Mouse (Mus musculus): Measurements from ENCODE around the gene Por. TPM values are rescaled to one million over a fixed set of nuclear protein-coding genes. Genes with fewer than 3 reads are reported as not detected.

The Por gene
- polyA plus RNA-seq, 1 experiment from 2014 or later, result 99.7 TPM

GRCm38 (mm10) chr5:135657128-135657527 lies 12.7 kb upstream of the Por start:
- Histone ChIP-seq H3K4me1 (0 out of 2 replicates have a peak, but pooled peaks cover 2% of the 10 kb centered on the region), H3K9me3 (replicated peaks) (no peaks in the 10 kb centered on the region), H3K36me3 (no peaks in the 10 kb centered on the region), H3K4me3 (replicated peaks) (no peak overlapping the region), H3K27me3 (no peaks in the 10 kb centered on the region), H3K9ac (no peak overlapping the region), H3K27ac (replicated peaks) (no peak overlapping the region), H3K4me2 (replicated peaks) (no peak overlapping the region)
- WGBS, result 91% methylated on average over 5 of the region's 5 CpGs
- no peak for ATAC-seq (ENCODE audit: insufficient number of reproducible peaks, low FRiP score, low TSS enrichment, low read depth)

- no peak for ATAC-seq (ENCODE audit: insufficient number of reproducible peaks, low FRiP score, low TSS enrichment, low read depth)
- Histone ChIP-seq H3K36me3 (no peaks in the 10 kb centered on the region), H3K4me1 (0 out of 2 replicates have a peak, but pooled peaks cover 2% of the 10 kb centered on the region), H3K27me3 (no peaks in the 10 kb centered on the region), H3K9ac (no peak overlapping the region), H3K27ac (replicated peaks) (no peak overlapping the region), H3K4me2 (replicated peaks) (no peak overlapping the region), H3K9me3 (replicated peaks) (no peaks in the 10 kb centered on the region), H3K4me3 (replicated peaks) (no peak overlapping the region)
- WGBS, result 49% methylated on average over 17 of the region's 17 CpGs
Measured at GRCm38 (mm10) chr5:135657703-135658373, 12.0 kb upstream of the Por start.

DNA sequence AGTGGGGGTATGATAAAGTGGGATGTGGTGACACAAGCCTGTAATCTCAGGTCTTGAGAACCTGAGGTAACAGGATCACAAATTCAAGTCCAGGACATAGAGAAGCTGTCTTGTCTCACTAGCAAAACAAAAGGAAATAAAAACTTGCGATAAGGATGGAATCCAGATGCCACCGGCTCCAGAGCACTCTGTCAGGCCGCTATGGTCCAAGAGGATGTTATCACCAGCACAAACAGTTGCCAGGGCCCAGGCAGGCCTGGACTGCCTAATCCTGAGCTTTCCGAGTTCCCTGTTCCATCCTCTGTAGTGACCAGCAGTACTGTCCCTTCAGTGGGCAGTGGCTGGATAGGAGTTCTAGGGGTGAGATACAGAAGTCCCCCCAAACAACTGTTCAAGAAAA lies 9.9 kb upstream of the Por start:
- 0 out of 2 replicates have a peak, but pooled peaks cover 2% of the 10 kb centered on the region for H3K4me1 ChIP-seq
- no peak overlapping the region for H3K4me3 ChIP-seq (replicated peaks)
- WGBS, result 70% methylated on average over 4 of the region's 4 CpGs
- no peak for ATAC-seq (ENCODE audit: insufficient number of reproducible peaks, low FRiP score, low TSS enrichment, low read depth)
- no peak overlapping the region for H3K4me2 ChIP-seq (replicated peaks)
- no peak overlapping the region for H3K27ac ChIP-seq (replicated peaks)
- H3K27me3 ChIP-seq, result no peaks in the 10 kb centered on the region
- H3K9me3 ChIP-seq (replicated peaks), result no peaks in the 10 kb centered on the region
- H3K9ac ChIP-seq, result no peak overlapping the region
- no peaks in the 10 kb centered on the region for H3K36me3 ChIP-seq

DNA sequence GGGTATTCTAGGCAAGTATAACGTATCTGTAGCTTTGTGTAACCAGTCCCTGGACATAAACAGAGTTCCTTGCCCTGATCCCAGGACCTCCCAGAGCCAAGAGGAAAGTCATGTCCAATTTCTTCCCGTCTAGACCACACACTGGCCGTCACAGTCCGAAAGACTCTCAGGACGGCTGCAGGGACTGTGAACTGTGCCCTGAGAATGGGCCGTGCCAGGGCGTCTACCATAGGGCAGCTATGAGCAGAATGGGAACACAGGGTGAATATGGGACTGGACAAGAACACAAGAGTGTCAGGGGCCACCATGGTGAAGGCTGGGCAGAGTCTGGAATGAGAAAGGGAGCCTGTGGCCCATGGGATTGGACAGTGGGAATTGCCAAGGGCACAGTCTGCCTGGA lies 9.3 kb upstream of the Por start:
- Histone ChIP-seq H3K9me3 (replicated peaks) (no peaks in the 10 kb centered on the region), H3K27me3 (no peaks in the 10 kb centered on the region), H3K9ac (no peak overlapping the region), H3K4me2 (replicated peaks) (no peak overlapping the region), H3K36me3 (no peaks in the 10 kb centered on the region), H3K4me1 (0 out of 2 replicates have a peak, but pooled peaks cover 2% of the 10 kb centered on the region), H3K4me3 (replicated peaks) (no peak overlapping the region), H3K27ac (replicated peaks) (no peak overlapping the region)
- no peak for ATAC-seq (ENCODE audit: insufficient number of reproducible peaks, low FRiP score, low TSS enrichment, low read depth)
- 84% methylated on average over 7 of the region's 7 CpGs for WGBS

- no peak overlapping the region for H3K27ac ChIP-seq (replicated peaks)
- no peak for ATAC-seq (ENCODE audit: insufficient number of reproducible peaks, low FRiP score, low TSS enrichment, low read depth)
- WGBS, result 85% methylated on average over 5 of the region's 5 CpGs
- peaks cover 4% of the 10 kb centered on the region; the same call in 1 of the 2 replicates for H3K4me1 ChIP-seq
- H3K36me3 ChIP-seq, result no peaks in the 10 kb centered on the region
- no peak overlapping the region for H3K4me2 ChIP-seq (replicated peaks)
- H3K9me3 ChIP-seq (replicated peaks), result no peaks in the 10 kb centered on the region
- no peaks in the 10 kb centered on the region for H3K27me3 ChIP-seq
- H3K4me3 ChIP-seq (replicated peaks), result no peak overlapping the region
- no peak overlapping the region for H3K9ac ChIP-seq
Measured at GRCm38 (mm10) chr5:135666890-135667289, 2.9 kb upstream of the Por start.

- Histone ChIP-seq H3K36me3 (no peaks in the 10 kb centered on the region), H3K9ac (no peak overlapping the region), H3K4me2 (replicated peaks) (no peak overlapping the region), H3K27me3 (no peaks in the 10 kb centered on the region), H3K4me1 (peaks cover 4% of the 10 kb centered on the region; the same call in 1 of the 2 replicates), H3K4me3 (replicated peaks) (no peak overlapping the region), H3K27ac (replicated peaks) (no peak overlapping the region), H3K9me3 (replicated peaks) (no peaks in the 10 kb centered on the region)
- ATAC-seq (ENCODE audit: insufficient number of reproducible peaks, low FRiP score, low TSS enrichment, low read depth), result no peak
- 70% methylated on average over 7 of the region's 7 CpGs for WGBS
Measured at GRCm38 (mm10) chr5:135668071-135668470, 1.8 kb upstream of the Por start.

DNA sequence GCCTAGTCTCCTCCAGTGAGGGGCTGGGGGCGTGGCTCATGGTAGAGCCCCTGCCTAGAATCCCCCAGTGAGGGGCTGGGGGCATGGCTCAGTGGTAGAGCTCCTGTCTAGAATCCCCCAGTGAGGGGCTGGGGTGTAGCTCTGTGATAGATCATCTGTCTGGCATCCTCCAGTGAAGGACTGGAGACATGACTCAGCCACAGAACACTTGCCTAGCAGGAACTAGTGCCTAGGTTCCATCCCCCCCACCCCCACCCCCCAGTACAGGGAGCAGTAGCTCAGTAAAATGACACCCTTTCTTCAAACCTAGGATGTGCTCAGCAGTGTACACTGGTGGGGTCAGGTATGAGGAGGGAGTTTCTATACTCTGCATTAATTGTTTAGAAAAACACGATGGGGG lies 1.0 kb downstream of the Por start:
- peaks cover 10% of the 10 kb centered on the region for H3K4me1 ChIP-seq
- no peak overlapping the region for H3K4me3 ChIP-seq (replicated peaks)
- H3K36me3 ChIP-seq, result no peaks in the 10 kb centered on the region
- no peak overlapping the region for H3K4me2 ChIP-seq (replicated peaks)
- H3K27me3 ChIP-seq, result no peaks in the 10 kb centered on the region
- H3K9me3 ChIP-seq (replicated peaks), result no peaks in the 10 kb centered on the region
- ATAC-seq (ENCODE audit: insufficient number of reproducible peaks, low FRiP score, low TSS enrichment, low read depth), result no peak
- H3K27ac ChIP-seq (replicated peaks), result no peak overlapping the region
- no peak overlapping the region for H3K9ac ChIP-seq
- WGBS, result 66% methylated on average over 2 of the region's 2 CpGs

DNA sequence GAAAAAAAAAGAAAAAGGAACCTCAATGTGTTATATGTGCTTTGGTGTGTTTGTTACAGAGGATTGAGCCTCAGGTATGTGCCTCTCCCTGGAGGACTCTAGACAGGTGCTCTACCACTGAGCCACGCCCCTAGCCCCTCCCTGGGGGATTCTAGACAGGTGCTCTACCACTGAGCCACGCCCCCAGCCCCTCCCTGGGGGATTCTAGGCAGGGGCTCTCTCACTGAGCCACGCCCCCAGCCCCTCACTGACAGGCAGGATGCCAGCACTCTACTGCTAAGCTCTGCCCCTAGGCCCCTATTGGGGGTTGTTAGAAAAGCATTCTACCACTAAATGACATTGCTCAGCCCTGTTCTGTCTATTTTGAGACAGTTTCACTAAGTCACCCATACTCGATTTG lies 2.7 kb downstream of the Por start:
- no peak overlapping the region for H3K4me3 ChIP-seq (replicated peaks)
- no peaks in the 10 kb centered on the region for H3K9me3 ChIP-seq (replicated peaks)
- H3K9ac ChIP-seq, result no peak overlapping the region
- no peak for ATAC-seq (ENCODE audit: insufficient number of reproducible peaks, low FRiP score, low TSS enrichment, low read depth)
- H3K36me3 ChIP-seq, result no peaks in the 10 kb centered on the region
- peaks cover 10% of the 10 kb centered on the region for H3K4me1 ChIP-seq
- H3K27me3 ChIP-seq, result no peaks in the 10 kb centered on the region
- H3K4me2 ChIP-seq (replicated peaks), result no peak overlapping the region
- WGBS, result 58% methylated on average over 4 of the region's 4 CpGs
- no peak overlapping the region for H3K27ac ChIP-seq (replicated peaks)

DNA sequence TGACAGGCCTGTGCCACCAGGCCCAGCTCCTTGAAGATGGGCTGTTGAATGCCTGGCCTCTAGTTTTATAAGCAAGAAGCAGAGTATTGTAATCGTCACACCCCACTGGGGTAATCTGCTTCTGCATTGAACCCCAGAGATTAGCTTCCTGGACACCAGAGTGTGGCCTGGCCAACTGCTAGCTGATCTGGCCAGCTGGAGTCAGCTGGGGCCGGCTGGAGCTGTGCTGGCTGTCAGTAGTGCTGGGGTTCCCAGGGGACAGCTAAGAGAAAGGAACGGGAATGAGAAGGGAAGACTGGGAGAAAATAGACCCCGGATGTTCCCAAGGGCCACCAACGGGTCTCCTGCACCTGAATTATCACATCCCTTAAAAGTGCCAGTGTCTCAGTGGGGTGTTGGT lies 3.1 kb downstream of the Por start:
- no peak overlapping the region for H3K4me3 ChIP-seq (replicated peaks)
- ATAC-seq (ENCODE audit: insufficient number of reproducible peaks, low FRiP score, low TSS enrichment, low read depth), result no peak
- no peak overlapping the region for H3K27ac ChIP-seq (replicated peaks)
- WGBS, result 58% methylated on average over 5 of the region's 5 CpGs
- H3K9me3 ChIP-seq (replicated peaks), result no peaks in the 10 kb centered on the region
- no peak overlapping the region for H3K9ac ChIP-seq
- H3K27me3 ChIP-seq, result no peaks in the 10 kb centered on the region
- no peaks in the 10 kb centered on the region for H3K36me3 ChIP-seq
- no peak overlapping the region for H3K4me2 ChIP-seq (replicated peaks)
- H3K4me1 ChIP-seq, result peaks cover 10% of the 10 kb centered on the region

DNA sequence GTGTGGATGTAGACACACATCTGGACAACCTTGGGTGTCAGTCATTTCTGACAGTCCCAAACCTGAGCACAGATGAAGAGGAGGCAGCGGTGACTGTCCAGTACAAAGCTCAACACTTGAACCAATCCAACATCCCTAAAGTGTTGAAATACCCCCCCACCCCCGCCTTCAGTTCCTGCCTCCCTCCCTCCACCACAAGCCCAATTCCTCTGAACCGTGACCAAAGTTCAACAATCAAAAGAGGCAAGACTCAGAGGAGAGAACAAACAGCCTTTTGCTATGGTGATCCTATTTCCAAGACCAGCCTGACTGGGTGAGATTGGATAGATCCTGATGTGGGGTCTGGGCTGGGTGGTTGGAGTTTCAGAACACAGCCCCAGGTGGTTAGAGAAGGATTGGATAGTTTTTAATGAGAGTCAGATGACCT lies 4.5 kb downstream of the Por start:
- no peaks in the 10 kb centered on the region for H3K9me3 ChIP-seq (replicated peaks)
- no peaks in the 10 kb centered on the region for H3K27me3 ChIP-seq
- H3K27ac ChIP-seq (replicated peaks), result no peak overlapping the region
- 13% methylated on average over 3 of the region's 3 CpGs for WGBS
- no peaks in the 10 kb centered on the region for H3K36me3 ChIP-seq
- no peak overlapping the region for H3K4me3 ChIP-seq (replicated peaks)
- H3K4me1 ChIP-seq, result peaks cover 10% of the 10 kb centered on the region
- H3K4me2 ChIP-seq (replicated peaks), result no peak overlapping the region
- H3K9ac ChIP-seq, result no peak overlapping the region
- 0 out of 2 replicates have a peak, but pooled peaks have one; percentile 25 for ATAC-seq (ENCODE audit: insufficient number of reproducible peaks, low FRiP score, low TSS enrichment, low read depth)

- Histone ChIP-seq H3K4me3 (replicated peaks) (no peak overlapping the region), H3K9me3 (replicated peaks) (no peaks in the 10 kb centered on the region), H3K36me3 (no peaks in the 10 kb centered on the region), H3K27me3 (no peaks in the 10 kb centered on the region), H3K4me1 (peaks cover 9% of the 10 kb centered on the region), H3K9ac (no peak overlapping the region), H3K27ac (replicated peaks) (peak overlapping the region; percentile 34; the same call in 1 of the 2 replicates), H3K4me2 (replicated peaks) (peak overlapping the region; percentile 18; the same call in 1 of the 2 replicates)
- ATAC-seq (ENCODE audit: insufficient number of reproducible peaks, low FRiP score, low TSS enrichment, low read depth), result 0 out of 2 replicates have a peak, but pooled peaks have one; percentile 26
- 1% methylated on average over 11 of the region's 11 CpGs for WGBS
Measured at GRCm38 (mm10) chr5:135674821-135675220, 5.0 kb downstream of the Por start.

- no peaks in the 10 kb centered on the region for H3K9me3 ChIP-seq (replicated peaks)
- WGBS, result 68% methylated on average over 3 of the region's 3 CpGs
- no peak overlapping the region for H3K4me3 ChIP-seq (replicated peaks)
- no peak overlapping the region for H3K27ac ChIP-seq (replicated peaks)
- no peak for ATAC-seq (ENCODE audit: insufficient number of reproducible peaks, low FRiP score, low TSS enrichment, low read depth)
- H3K4me1 ChIP-seq, result peaks cover 5% of the 10 kb centered on the region
- no peak overlapping the region for H3K9ac ChIP-seq
- H3K27me3 ChIP-seq, result no peaks in the 10 kb centered on the region
- H3K36me3 ChIP-seq, result no peaks in the 10 kb centered on the region
- H3K4me2 ChIP-seq (replicated peaks), result no peak overlapping the region
Measured at GRCm38 (mm10) chr5:135676696-135677095, 6.9 kb downstream of the Por start.
